Mouse (Mus musculus) erythroblast, embryonic 14.5 days (primary cell): ENCODE results near the gene Ide.

Source experiments
- GATA1 ChIP-seq: IDR thresholded peaks from 2 replicates; pipeline ENCODE4 v1.6.1; 2012; ENCODE audit warnings: low read length, inconsistent platforms, mixed read lengths
- TAL1 ChIP-seq: IDR thresholded peaks from 3 replicates; pipeline ENCODE4 v1.6.1; 2012; ENCODE audit warnings: low read length, inconsistent platforms, mixed read lengths

- TF ChIP-seq TAL1 (no peak), GATA1 (peak; percentile 42; the same call in 1 of the 2 replicates)
Observed at GRCm38 (mm10) chr19:37252104-37252503, 85.5 kb downstream of the Ide start.
